Mouse (Mus musculus) common myeloid progenitor, adult 5-6 weeks (primary cell): ENCODE results near the gene BC034090. TPM values are rescaled to one million over a fixed set of nuclear protein-coding genes. Genes with fewer than 3 reads are reported as not detected.
A peak's percentile ranks its signal among the peaks of the same experiment; 100 is the strongest.

Experiments used
- ATAC-seq: replicated peaks from 2 replicates; pipeline ENCODE4 v1.8.0; 2016; ENCODE audit warnings: low read depth, mild to moderate bottlenecking, moderate TSS enrichment, inconsistent platforms; ENCODE audit not compliant: poor library complexity, severe bottlenecking
- total RNA-seq: library from RNA; stranded (forward); fragments of 200-1000, 187-1606 nt; gene quantifications from 2 replicates; pipeline ENCODE4 v1.2.3, GENCODE M21; 2017

Gene BC034090
- total RNA-seq, 1 experiment from 2014 or later = not detected

GRCm38 (mm10) chr1:155201373-155201879 is 42.8 kb downstream of the BC034090 start:
- peak; percentile 53 for ATAC-seq

DNA sequence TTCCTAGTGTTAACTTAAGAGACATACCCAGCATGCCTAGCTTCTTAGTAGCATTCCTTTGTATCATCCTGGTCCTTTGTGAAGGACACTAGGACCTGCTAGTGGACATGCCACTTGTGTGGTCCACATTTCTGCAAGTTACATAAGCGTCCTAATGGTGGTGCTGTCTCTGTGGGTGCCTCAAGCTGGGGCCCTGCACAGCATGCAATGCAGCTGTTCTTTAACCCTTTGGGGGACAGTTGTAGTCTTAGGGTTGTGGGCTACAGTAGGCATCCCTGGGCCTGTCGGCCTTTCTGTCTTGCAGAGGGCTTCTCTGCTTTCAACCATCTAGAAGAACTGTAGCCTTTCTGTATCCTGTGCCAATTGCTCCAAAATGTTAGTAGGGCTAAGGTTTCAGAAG is 43.3 kb downstream of the BC034090 start:
- ATAC-seq = 0 out of 2 replicates have a peak, but pooled peaks have one; percentile 24

DNA sequence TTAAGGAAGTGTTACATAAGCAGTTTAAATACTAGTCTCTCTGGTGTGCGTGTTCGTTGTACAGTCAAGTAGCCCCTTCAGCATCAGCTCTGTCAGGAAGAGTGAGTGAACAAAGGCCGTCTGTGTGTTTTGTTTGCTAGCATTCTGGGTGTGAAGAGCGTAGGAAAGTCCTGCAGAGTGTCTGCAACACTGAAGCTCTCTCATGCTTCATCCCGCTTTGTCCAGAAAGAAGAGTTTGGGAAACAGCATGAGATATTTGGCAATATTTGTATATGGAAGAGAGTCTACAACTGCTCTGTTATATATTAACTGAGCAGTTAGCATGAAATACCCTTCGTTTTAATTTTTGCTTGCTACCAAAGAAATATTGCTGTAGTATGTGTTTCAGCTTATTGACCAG is 44.7 kb downstream of the BC034090 start:
- ATAC-seq = no peak

- no peak for ATAC-seq
These were observed 47.6 kb downstream of the BC034090 start for GRCm38 (mm10) chr1:155196691-155197090.

- ATAC-seq = peak; percentile 72
These were observed 51.4 kb downstream of the BC034090 start for GRCm38 (mm10) chr1:155192805-155193368.

DNA sequence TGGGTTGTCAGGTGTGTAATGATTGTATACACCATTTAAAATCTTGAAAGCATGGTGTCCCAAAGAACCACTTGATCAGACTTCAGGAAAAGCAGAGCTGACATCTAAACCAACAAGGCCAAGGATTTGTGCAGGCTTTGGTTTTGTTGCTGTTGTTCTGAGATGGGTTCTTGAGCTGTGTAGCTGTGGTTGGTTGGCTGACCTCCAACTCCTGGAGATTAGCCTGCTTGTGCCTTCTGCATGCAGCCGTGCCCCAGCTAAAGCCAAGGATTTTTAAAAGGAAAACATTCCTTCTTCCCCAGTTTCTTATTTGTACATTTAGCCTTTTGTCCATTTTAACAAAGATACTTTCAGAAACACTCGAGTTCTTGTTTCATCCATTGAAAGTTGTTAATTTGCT is 52.6 kb downstream of the BC034090 start:
- ATAC-seq = no peak

GRCm38 (mm10) chr1:155191219-155191618 is 53.0 kb downstream of the BC034090 start:
- ATAC-seq = no peak

- ATAC-seq = no peak
These were observed 55.6 kb downstream of the BC034090 start for GRCm38 (mm10) chr1:155188656-155189055.

DNA sequence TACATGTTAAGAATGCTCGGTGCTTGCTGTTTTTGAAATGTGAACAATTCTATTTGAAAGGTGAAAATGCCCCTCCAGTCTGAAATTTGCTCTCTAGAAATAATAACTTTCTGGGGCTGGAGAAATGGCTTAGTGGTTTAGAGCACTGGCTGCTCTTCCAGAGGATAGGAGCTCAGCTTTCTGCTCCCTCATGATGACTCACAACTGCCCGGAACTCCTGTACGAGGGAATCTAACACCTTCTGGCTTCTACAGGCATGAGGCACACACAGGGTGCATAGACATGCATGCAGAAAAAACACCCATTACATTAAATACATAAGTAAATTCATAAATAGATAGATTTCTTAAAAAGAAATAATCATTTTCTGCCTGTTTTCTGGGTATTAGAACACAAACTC is 60.1 kb downstream of the BC034090 start:
- ATAC-seq = no peak

DNA sequence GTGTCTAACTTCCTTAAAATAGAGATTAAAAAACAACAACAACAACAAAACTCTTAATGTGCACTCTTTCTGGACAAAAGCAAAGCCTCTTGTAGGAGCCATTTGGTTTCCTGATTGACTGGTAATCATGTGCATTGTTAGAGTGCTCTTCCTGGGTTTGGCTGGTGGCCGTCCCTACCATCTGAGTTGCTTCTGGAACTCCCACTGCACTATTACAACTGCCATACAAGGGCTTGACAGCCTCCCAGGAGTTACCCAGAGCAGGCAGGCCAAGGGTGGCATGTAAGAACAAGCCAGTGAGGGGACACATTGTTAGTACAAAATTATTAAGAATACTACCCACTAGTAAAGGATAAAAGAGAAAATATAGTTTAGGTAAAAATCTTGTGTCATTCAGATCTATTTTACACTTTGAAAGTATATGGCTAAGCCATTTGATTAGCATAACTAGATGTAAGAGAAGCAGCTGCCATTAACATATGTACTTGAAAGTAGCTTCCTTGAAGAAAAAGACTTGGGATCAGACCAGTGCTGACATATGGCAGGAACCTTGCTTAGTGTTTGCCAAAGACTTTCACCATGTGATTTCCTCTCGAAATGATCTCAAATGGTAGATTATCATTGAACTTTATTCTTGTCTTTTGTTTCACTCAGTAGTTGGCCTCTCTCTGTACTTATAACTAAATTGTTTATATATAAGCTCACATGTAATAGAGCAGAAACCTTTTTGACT is 65.9 kb downstream of the BC034090 start:
- ATAC-seq = no peak

GRCm38 (mm10) chr1:155174424-155174823 is 69.8 kb downstream of the BC034090 start:
- no peak for ATAC-seq

GRCm38 (mm10) chr1:155173644-155174016 is 70.6 kb downstream of the BC034090 start:
- 0 out of 2 replicates have a peak, but pooled peaks have one; percentile 26 for ATAC-seq

DNA sequence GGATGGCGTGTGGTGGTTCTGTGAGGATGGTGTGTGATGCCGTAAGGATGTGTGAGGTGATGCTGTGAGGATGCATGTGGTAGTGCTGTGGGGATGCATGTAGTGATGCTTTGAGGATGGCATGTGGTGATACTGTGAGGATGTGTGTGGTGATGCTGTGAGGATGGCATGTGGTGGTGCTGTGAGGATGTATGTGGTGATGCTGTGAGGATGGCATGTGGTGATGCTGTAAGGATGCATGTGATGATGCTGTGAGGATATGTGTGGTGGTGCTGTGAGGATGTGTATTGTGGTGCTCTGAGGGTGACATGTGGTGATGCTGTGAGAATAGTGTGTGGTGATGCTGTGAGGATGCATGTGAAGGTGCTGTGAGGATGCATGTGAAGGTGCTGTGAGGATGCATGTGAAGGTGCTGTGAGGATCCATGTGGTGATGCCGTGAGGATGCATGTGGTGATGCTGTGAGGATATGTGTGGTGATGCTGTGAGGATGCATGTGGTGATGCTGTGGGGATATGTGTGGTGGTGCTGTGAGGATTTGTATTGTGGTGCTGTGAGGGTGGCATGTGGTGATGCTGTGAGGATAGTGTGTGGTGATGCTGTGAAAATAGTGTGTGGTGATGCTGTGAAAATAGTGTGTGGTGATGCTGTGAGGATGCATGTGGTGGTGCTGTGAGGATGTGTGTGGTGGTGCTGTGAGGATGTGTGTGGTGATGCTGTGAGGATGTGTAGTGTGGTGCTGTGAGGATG is 71.2 kb downstream of the BC034090 start:
- no peak for ATAC-seq

DNA sequence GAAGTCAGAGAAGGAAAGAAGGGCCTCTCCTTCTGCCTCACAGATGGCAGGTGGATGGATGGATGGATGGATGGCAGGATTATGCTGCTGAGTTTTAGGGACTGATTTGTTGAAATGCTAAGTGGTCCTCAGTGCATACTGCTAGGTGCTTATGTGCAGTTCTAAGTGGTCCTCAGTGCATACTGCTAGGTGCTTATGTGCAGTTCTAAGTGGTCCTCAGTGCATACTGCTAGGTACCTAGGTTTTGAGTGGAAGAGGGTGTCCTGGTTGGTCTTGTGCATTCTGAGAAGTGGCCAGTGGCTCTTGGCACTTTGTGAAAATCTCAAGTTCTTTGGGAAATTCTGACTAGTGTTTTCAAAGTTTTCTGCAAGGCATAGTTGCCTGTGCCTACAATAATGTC is 74.3 kb downstream of the BC034090 start:
- no peak for ATAC-seq

GRCm38 (mm10) chr1:155167453-155167852 is 76.8 kb downstream of the BC034090 start:
- ATAC-seq = no peak

Other genes starting within 250 kb of the BC034090 start
- gene Ier5, start 144.8 kb downstream of the BC034090 start, total RNA-seq = 10.0 and 14.7 TPM in 2 replicates
- gene Mr1, start 97.6 kb downstream of the BC034090 start, total RNA-seq = 6.9 and 10.6 TPM in 2 replicates
- gene Stx6, start 85.7 kb downstream of the BC034090 start, total RNA-seq = 24.5 and 32.6 TPM in 2 replicates
- 29.2 and 34.1 TPM in 2 replicates for gene Xpr1, start 173.0 kb upstream of the BC034090 start, total RNA-seq